In the genomic region with DNA sequence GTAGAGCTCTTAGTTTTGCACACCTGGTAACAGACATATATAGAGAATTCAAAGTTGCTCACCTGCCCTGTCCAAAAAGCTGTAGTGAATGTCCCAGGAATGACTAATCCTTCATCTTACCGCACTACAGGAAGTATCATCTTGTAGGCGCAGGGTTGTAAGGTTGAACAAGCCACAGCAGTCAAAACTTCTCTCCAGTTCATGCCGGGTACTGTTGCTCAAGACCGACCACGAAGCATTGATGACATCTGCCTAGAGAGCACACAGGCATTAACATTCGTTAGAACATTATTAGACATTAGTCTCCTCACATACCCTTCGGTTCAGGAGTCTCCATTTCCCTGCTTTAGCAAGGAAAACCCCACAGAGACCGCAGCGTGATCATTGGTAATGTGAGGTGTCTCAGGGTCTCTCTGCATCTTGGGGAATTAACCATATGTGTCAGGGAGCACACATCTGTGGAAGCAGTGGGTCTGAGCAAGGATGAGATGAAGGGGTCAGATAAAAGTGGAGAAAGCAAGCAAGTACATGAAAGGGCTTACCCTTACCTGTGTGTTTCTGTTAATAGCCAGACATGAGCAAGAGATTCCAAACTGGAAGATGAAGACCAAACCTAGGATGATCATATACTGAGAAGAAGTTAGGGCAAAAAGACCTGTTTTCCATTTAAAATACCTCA, we compare ENCODE assay signal across 1 mouse cellular context.
TF ChIP-seq lines count a peak whose summit lies in the region.

No protein-coding gene starts in this region.

TF ChIP-seq in CH12.LX, 34 proteins besides CTCF, POLR2A, EP300 and RAD21:
- TF ChIP-seq CHD2 (IDR thresholded peaks at IDR 0.05; ENCODE audit: low read length): peak; percentile 35
- peak; percentile 87 for TF ChIP-seq POLR2AphosphoS2 (IDR thresholded peaks at IDR 0.05; ENCODE audit: low read depth, low read length)
- TF ChIP-seq ETS1 (conservative IDR thresholded peaks at IDR 0.05; ENCODE audit: low read depth, low read length): no peak
- no peak for TF ChIP-seq TCF12 (IDR thresholded peaks at IDR 0.05; ENCODE audit: low read depth, low read length)
- TF ChIP-seq KAT2A (IDR thresholded peaks at IDR 0.05; ENCODE audit: insufficient replicate concordance, low read length): 0 out of 2 replicates have a peak, but pooled peaks have one; percentile 19
- TF ChIP-seq NELFE (IDR thresholded peaks at IDR 0.05; ENCODE audit: low read depth, low read length): no peak
- TF ChIP-seq ZMIZ1 (IDR thresholded peaks at IDR 0.05; ENCODE audit: low read depth, low read length): peak; percentile 41
- TF ChIP-seq MAZ (IDR thresholded peaks at IDR 0.05; ENCODE audit: low read depth, low read length): 0 out of 2 replicates have a peak, but pooled peaks have one; percentile 45
- TF ChIP-seq NRF1 (IDR thresholded peaks at IDR 0.05; ENCODE audit: low read depth, low read length): no peak
